Mouse (Mus musculus) spleen, adult 2 months (tissue): ENCODE data around the gene Gpr137.

Experiments
- CTCF ChIP-seq: fragments of 200-500 bp; IDR thresholded peaks from 2 replicates; pipeline ENCODE4 v1.5.1; 2011; ENCODE audit warnings: mild to moderate bottlenecking, inconsistent platforms; ENCODE audit not compliant: insufficient read depth, insufficient read length, insufficient replicate concordance; ENCODE audit errors: extremely low read depth
- POLR2A ChIP-seq: fragments of 200-500 bp; IDR thresholded peaks from 2 replicates; pipeline ENCODE4 v1.6.1; 2011; ENCODE audit warnings: low read depth, low read length, inconsistent platforms

- TF ChIP-seq POLR2A (no peak), CTCF (no peak)
Observed at GRCm38 (mm10) chr19:6974211-6975205, 32.2 kb upstream of the Gpr137 start, which contains the start of gene Ppp1r14b.
